Mouse (Mus musculus) intestine, postnatal 0 days (tissue): ENCODE data around the gene Txndc15. TPM values are rescaled to one million over a fixed set of nuclear protein-coding genes. Genes with fewer than 3 reads are reported as not detected.
"Not testable (repeated sequence)": the region's sequence is repeated elsewhere in the genome, so short reads cannot be mapped to it uniquely, and the experiment has no call there.

Experiments
- ATAC-seq: fragments of 200-750 bp; cut with Nextera tagmentation; 2 replicates; pipeline ENCODE4 v1.8.0; 2017; ENCODE audit warnings: mild to moderate bottlenecking, moderate TSS enrichment, moderate library complexity
- H3K27ac ChIP-seq: fragments of 300-500 bp; sonication (generic); 2 replicates; pipeline ENCODE4 v1.5.1; 2014; ENCODE audit warnings: mild to moderate bottlenecking, low read depth, low read length, moderate library complexity
- H3K27me3 ChIP-seq: fragments of 300-500 bp; sonication (generic); replicated peaks from 2 replicates; pipeline ENCODE4 v1.6.1; 2014; ENCODE audit warnings: low read length, mixed read lengths; ENCODE audit not compliant: control insufficient read depth, insufficient read depth
- H3K36me3 ChIP-seq: fragments of 300-500 bp; sonication (generic); 2 replicates; pipeline ENCODE4 v1.6.1; 2014; ENCODE audit warnings: mild to moderate bottlenecking, moderate library complexity; ENCODE audit not compliant: control insufficient read depth, insufficient read depth
- H3K4me1 ChIP-seq: fragments of 300-500 bp; sonication (generic); replicated peaks from 2 replicates; pipeline ENCODE4 v1.6.1; 2014; ENCODE audit warnings: antibody characterized with exemption, low read length, mixed read lengths; ENCODE audit not compliant: control insufficient read depth, insufficient read depth
- H3K4me2 ChIP-seq: fragments of 300-500 bp; sonication (generic); replicated peaks from 2 replicates; pipeline ENCODE4 v1.6.1; 2014; ENCODE audit warnings: low read depth, mild to moderate bottlenecking, moderate library complexity
- H3K4me3 ChIP-seq: fragments of 300-500 bp; sonication (generic); 2 replicates; pipeline ENCODE4 v1.5.1; 2014; ENCODE audit warnings: low read depth, low read length
- H3K9ac ChIP-seq: fragments of 300-500 bp; sonication (generic); 2 replicates; pipeline ENCODE4 v1.6.1; 2014; ENCODE audit warnings: mild to moderate bottlenecking, low read depth, low read length
- H3K9me3 ChIP-seq: fragments of 300-500 bp; sonication (generic); 2 replicates; pipeline ENCODE4 v1.6.1; 2016; ENCODE audit warnings: mixed run types; ENCODE audit not compliant: control insufficient read depth
- CTCF ChIP-seq: sonication (generic); IDR thresholded peaks from 2 replicates; pipeline ENCODE4 v1.5.1; 2016; ENCODE audit warnings: low read depth, mild to moderate bottlenecking, control low read depth, antibody characterized with exemption, moderate library complexity
- WGBS: fragments of 180-500 bp; shearing (Covaris S2); extraction: QIAGEN DNeasy Blood & Tissue Kit; methylation state at CpG from one replicate; pipeline ENCODE4 v1.1.7; 2014; 5-methylcytosine and 5-hydroxymethylcytosine counted together
- polyA plus RNA-seq: library from polyadenylated mRNA; unstranded; fragments of >200 nt; fragmentation: Nextera tagmentation; extraction: Ambion mirVana; gene quantifications from 2 replicates; pipeline ENCODE4 v1.2.1, GENCODE M21; 2015

The Txndc15 gene
- polyA plus RNA-seq, 1 experiment from 2014 or later: 68.4 TPM

DNA sequence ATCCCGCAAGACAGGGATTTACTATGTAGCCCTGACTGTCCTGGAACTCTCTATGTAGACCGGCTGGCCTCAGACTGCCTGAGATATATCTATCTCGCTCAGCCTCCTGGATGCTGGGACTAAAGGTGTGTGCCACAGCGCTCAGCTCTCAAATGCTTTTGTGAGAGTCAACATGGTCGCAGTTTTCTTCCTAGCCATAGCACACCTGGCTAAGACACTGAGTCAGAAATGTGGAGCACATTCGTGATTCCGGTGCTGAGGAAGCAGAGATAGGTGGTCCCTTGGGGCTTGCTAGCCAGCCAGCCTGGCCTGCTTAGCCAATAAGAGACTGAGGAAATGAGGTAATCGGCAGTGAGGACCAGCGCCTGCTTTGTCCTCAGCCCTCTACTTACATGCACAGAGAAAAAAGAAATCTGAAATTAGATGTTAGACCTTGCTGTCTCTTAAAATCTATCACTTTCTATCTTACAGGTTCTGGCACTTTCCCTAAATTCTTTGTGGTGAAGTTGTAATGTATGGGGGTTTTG, 28.3 kb upstream of the Txndc15 start:
- no peak overlapping the region for H3K4me3 ChIP-seq
- 78% methylated on average over 9 of the region's 9 CpGs for WGBS
- no peak overlapping the region for H3K9ac ChIP-seq
- no peak for TF ChIP-seq CTCF
- H3K4me1 ChIP-seq: no peaks in the 10 kb centered on the region
- ATAC-seq: no peak
- H3K27ac ChIP-seq: no peak overlapping the region
- H3K27me3 ChIP-seq: no peaks in the 10 kb centered on the region
- no peak overlapping the region for H3K4me2 ChIP-seq
- no peaks in the 10 kb centered on the region for H3K9me3 ChIP-seq
- no peaks in the 10 kb centered on the region for H3K36me3 ChIP-seq

DNA sequence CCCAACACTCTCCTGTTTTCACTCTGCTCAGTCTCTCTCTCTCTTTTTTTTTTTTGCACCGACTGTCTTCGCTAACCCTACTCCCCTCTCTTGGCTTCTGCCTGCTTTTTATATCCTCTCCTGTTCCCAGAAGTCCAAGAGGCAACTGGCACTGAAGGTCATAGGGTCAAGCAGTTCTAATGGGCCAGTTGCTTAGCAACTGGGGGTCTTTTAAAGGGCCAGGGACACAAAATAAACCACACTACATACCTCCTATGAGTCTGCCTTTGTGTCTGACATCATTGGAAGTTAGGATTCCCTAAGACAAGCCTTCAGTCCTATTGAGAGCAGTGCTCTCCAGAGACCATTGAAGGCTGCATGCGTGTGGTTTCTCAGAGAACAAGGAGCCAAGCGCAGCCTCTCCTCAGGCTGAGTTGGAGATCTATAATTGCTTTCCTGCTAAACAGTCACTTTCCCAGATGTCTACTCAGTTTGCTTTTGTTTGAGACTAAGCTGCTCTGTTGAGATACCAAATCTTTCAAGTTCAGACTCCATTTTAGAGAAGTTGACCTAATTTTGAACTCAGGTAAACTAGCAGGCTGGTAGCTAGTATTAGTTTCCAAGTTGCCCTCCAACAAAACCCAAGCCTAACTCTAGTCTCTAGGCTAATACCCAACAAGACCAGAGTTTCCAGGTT, 26.4 kb upstream of the Txndc15 start:
- WGBS: 47% methylated on average over 4 of the region's 4 CpGs
- ATAC-seq: no peak
- H3K9ac ChIP-seq: no peak overlapping the region
- TF ChIP-seq CTCF: no peak
- H3K27ac ChIP-seq: no peak overlapping the region
- H3K9me3 ChIP-seq: no peaks in the 10 kb centered on the region
- no peaks in the 10 kb centered on the region for H3K27me3 ChIP-seq
- H3K4me3 ChIP-seq: no peak overlapping the region
- no peaks in the 10 kb centered on the region for H3K36me3 ChIP-seq
- no peaks in the 10 kb centered on the region for H3K4me1 ChIP-seq
- no peak overlapping the region for H3K4me2 ChIP-seq

DNA sequence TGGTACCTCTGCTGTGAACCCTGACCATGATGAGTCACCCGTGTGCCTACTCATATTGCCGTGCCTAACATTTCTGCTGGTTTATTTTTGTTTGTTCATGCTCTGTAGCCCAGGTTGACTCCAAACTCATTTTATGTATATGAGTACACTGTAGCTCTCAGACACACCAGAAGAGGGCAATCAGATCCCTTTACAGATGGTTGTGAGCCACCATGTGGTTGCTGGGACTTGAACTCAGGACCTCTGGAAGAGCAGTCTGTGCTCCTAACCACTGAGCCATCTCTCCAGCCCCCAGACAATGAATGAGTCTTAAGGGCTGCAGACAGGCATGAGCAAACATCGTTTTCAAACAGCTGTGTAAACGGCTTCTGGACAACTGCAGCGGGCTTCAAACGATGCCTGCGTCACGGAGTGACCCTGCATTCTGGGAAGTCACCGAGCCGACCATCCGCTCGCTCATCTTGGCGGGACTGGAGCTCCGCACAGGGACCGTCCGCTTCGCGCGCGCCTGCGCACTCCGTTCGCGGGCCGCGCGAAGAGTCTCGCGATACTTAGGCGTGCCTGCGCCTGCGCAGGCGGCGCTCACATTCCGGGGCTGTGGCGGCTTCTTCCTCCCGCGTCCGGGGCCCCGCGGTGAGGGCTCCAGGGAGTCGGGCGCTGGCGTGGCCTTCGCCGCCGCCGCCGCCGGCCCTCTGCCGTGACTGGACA, 21.8 kb upstream of the Txndc15 start, which contains the start of gene B230219D22Rik:
B230219D22Rik (plus strand) TSS at position 590 of the 708 bp plus-strand sequence.
- peak within 1 kb of the TSS; percentile 72 for H3K4me2 ChIP-seq
- TF ChIP-seq CTCF: peak; percentile 50
- H3K9me3 ChIP-seq: no peaks in the 10 kb centered on the region
- H3K27ac ChIP-seq: peak within 1 kb of the TSS; percentile 98
- peaks cover 9% of the 10 kb centered on the region; the same call in 1 of the 2 replicates for H3K4me1 ChIP-seq
- peak within 1 kb of the TSS; percentile 99 for H3K9ac ChIP-seq
- under 1% methylated on average over 49 of the region's 51 CpGs for WGBS
- no peaks in the 10 kb centered on the region for H3K27me3 ChIP-seq
- H3K4me3 ChIP-seq: peak within 1 kb of the TSS; percentile 90
- H3K36me3 ChIP-seq: no peaks in the 10 kb centered on the region
- ATAC-seq: peak; percentile 98

DNA sequence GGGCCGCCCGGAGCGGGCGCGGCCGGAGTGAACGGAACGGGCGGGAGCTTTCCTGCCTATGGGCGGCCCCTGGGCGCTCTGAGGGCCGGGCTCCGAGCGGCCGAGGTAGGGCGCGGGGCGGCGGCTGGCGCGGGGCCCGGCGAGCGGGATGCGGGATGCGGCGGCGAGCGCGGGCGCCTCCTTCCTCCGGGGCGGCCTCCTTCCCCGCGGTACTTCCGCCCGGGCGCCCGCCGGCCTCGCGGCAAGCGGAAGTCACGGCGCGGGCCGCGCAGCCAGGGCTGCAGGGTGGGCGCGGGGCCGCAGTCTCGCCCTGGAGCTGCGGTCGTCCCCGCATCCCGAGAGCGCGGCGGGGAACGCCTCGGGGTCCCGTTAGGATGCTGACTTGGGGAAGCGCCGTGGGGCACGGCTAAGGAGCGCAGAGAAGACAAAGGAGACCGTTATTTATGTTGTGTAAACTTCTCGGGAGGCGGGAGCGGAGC, 21.2 kb upstream of the Txndc15 start:
- H3K4me1 ChIP-seq: peaks cover 9% of the 10 kb centered on the region; the same call in 1 of the 2 replicates
- H3K36me3 ChIP-seq: no peaks in the 10 kb centered on the region
- peak overlapping the region; percentile 99 for H3K9ac ChIP-seq
- no peak for TF ChIP-seq CTCF
- H3K4me2 ChIP-seq: peak overlapping the region; percentile 72
- H3K4me3 ChIP-seq: peak overlapping the region; percentile 90
- peak; percentile 67; the same call in 1 of the 2 replicates for ATAC-seq
- peak overlapping the region; percentile 98 for H3K27ac ChIP-seq
- no peaks in the 10 kb centered on the region for H3K9me3 ChIP-seq
- H3K27me3 ChIP-seq: no peaks in the 10 kb centered on the region
- under 1% methylated on average over 52 of the region's 70 CpGs for WGBS

DNA sequence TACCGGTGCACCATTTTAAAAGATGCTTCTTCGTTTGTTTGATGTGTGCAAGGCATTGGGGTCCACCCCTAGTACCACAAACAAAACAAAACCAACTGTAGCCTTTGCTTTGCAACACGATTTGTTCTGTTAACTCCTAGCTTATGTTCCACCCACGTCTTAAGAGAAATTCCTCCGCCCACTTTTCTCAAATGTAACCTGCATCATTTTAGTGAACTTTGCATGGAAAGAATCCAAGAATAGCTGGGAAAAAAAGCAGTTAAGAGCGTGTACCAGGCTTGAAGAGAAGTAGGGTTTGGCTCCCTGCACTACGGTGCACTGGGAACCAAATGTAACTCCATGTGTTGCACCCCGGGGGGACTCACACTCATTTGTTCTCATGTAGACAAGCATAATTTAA, 20.3 kb upstream of the Txndc15 start:
- Histone ChIP-seq H3K4me1 (peaks cover 9% of the 10 kb centered on the region; the same call in 1 of the 2 replicates), H3K4me3 (peak overlapping the region; percentile 90), H3K4me2 (peak overlapping the region; percentile 72), H3K27me3 (no peaks in the 10 kb centered on the region), H3K9ac (peak overlapping the region; percentile 99), H3K9me3 (no peaks in the 10 kb centered on the region), H3K36me3 (peaks cover 3% of the 10 kb centered on the region), H3K27ac (0 out of 2 replicates have a peak overlapping the region, but pooled peaks have one; percentile 98)
- no peak for TF ChIP-seq CTCF
- 9% methylated on average over 8 of the region's 8 CpGs for WGBS
- ATAC-seq: no peak

DNA sequence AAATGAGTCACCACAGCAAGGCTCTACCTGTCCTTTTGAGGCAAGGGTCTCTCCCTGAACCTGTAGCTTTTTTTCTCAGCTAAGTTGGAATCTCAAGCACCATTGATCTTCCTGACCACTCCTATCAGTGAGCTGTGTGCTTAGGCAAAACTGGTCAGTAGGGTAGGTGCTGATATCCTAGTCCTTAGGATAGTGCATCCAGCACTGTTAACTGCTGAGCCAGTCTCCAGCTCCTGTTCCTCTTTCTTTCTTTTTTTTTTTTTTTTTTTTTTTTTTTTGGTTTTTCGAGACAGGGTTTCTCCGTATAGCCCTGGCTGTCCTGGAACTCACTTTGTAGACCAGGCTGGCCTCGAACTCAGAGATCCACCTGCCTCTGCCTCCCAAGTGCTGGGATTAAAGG, 18.5 kb upstream of the Txndc15 start:
- WGBS: no CpG with 5 or more reads among the region's 3 CpGs
- H3K4me3 ChIP-seq, H3K4me2 ChIP-seq, H3K9ac ChIP-seq, H3K27me3 ChIP-seq, H3K4me1 ChIP-seq, H3K27ac ChIP-seq, H3K9me3 ChIP-seq, ATAC-seq: not testable (repeated sequence)
- H3K36me3 ChIP-seq: peaks cover 19% of the 10 kb centered on the region
